Mouse (Mus musculus) CD4-positive, CD25-positive, alpha-beta regulatory T cell, adult 2 months (primary cell): ENCODE measurements around the gene Rc3h2.
A peak's percentile ranks its signal among the peaks of the same experiment; 100 is the strongest.

Source experiments
- DNase-seq: peaks from one replicate; pipeline ENCODE4 v3.0.0-alpha.2; 2012; ENCODE audit warnings: low read depth, low spot score

Gene Rc3h2

GRCm38 (mm10) chr2:37338497-37339187 is 84.1 kb downstream of the Rc3h2 start:
- DNase-seq, result peak; percentile 40

DNA sequence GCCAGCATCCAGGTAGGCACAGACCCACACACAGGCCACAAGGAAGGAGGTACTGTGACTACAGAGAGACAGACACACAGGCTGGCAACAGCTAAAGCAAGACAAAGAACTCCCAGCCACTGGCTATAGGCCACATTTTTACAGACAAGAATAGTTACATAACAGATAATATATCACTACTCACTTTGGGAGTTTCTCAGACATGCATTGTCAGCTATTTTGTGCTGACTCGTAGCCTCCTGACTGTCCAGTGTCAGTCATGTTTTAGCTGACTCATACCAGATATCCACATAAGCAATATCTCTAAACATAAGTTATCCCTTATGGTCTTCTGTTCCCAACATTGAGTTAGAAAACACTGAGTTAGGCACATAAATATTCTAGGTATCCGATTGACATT is 89.4 kb downstream of the Rc3h2 start:
- DNase-seq, result no peak

GRCm38 (mm10) chr2:37326215-37326614 is 96.5 kb downstream of the Rc3h2 start, which contains the start of gene Olfr368:
Olfr368 (plus strand) TSS chr2:37326515.
- DNase-seq, result no peak
